Mouse (Mus musculus) lung, postnatal 25 days (tissue): ENCODE results near the gene Krtap9-3.
A peak's percentile ranks its signal among the peaks of the same experiment; 100 is the strongest.

Source experiments
- DNase-seq: peaks from one replicate; pipeline ENCODE4 v3.0.0; 2022; ENCODE audit warnings: low spot score

Gene Krtap9-3

GRCm38 (mm10) chr11:99566530-99566929, 31.4 kb downstream of the Krtap9-3 start, which contains the start of gene Krtap3-1:
TSS of gene Krtap3-1 (minus strand) at chr11:99566630.
- DNase-seq: no peak

GRCm38 (mm10) chr11:99562580-99562979, 35.3 kb downstream of the Krtap9-3 start:
- no peak for DNase-seq

- DNase-seq: no peak
Measured at GRCm38 (mm10) chr11:99559366-99559765, 38.5 kb downstream of the Krtap9-3 start, which contains the start of gene Gm11939. TSS of gene Gm11939 (minus strand) at chr11:99559466.

GRCm38 (mm10) chr11:99557976-99558745, 39.7 kb downstream of the Krtap9-3 start:
- DNase-seq: peak; percentile 7

GRCm38 (mm10) chr11:99556753-99557152, 41.2 kb downstream of the Krtap9-3 start, which contains the start of gene Krtap3-2:
TSS of gene Krtap3-2 (minus strand) at chr11:99556853.
- no peak for DNase-seq

GRCm38 (mm10) chr11:99556195-99556594, 41.7 kb downstream of the Krtap9-3 start:
- no peak for DNase-seq

- no peak for DNase-seq
Measured at GRCm38 (mm10) chr11:99550765-99551164, 47.1 kb downstream of the Krtap9-3 start, which contains the start of gene Krtap3-3. TSS of gene Krtap3-3 (minus strand) at chr11:99550865.

GRCm38 (mm10) chr11:99547892-99548291, 50.0 kb downstream of the Krtap9-3 start:
- DNase-seq: no peak
